Mouse (Mus musculus) C2C12 (cell line): Measurements from ENCODE around the gene Ttc9c. TPM values are rescaled to one million over a fixed set of nuclear protein-coding genes. Genes with fewer than 3 reads are reported as not detected.
A peak's percentile ranks its signal among the peaks of the same experiment; 100 is the strongest.
"Not testable (repeated sequence)": the region's sequence is repeated elsewhere in the genome, so short reads cannot be mapped to it uniquely, and the experiment has no call there.

Experiments used
- H3K27me3 ChIP-seq: one replicate; pipeline ENCODE4 v1.6.1; 2011; ENCODE audit not compliant: control insufficient read depth, insufficient read depth, insufficient read length
- H3K36me3 ChIP-seq: one replicate; pipeline ENCODE4 v1.6.1; 2011; ENCODE audit not compliant: control insufficient read depth, insufficient read depth
- H3K4me3 ChIP-seq: one replicate; pipeline ENCODE4 v1.5.1; 2011; ENCODE audit warnings: mild to moderate bottlenecking, control low read depth; ENCODE audit not compliant: poor library complexity, insufficient read depth, severe bottlenecking
- H3K79me2 ChIP-seq: one replicate; pipeline ENCODE4 v1.6.1; 2011; ENCODE audit not compliant: control insufficient read depth, insufficient read depth
- H3K79me3 ChIP-seq: one replicate; pipeline ENCODE4 v1.6.1; 2011; ENCODE audit warnings: low read depth, control low read depth
- H3ac ChIP-seq: one replicate; pipeline ENCODE3; 2011; ENCODE audit warnings: low read depth; ENCODE audit not compliant: control insufficient read depth, insufficient read length
- CEBPB ChIP-seq: IDR thresholded peaks from one replicate; pipeline ENCODE4 v1.6.1; 2011; ENCODE audit warnings: low read depth, mild to moderate bottlenecking, control low read depth, moderate library complexity
- CTCF ChIP-seq: IDR thresholded peaks from one replicate; pipeline ENCODE4 v1.5.1; 2011; ENCODE audit not compliant: control insufficient read depth, insufficient read depth, insufficient read length
- FOSL1 ChIP-seq: IDR thresholded peaks from one replicate; pipeline ENCODE4 v1.8.0; 2011; ENCODE audit warnings: mild to moderate bottlenecking, low read length; ENCODE audit not compliant: poor library complexity, insufficient read depth, severe bottlenecking
- MAX ChIP-seq: IDR thresholded peaks from one replicate; pipeline ENCODE4 v1.6.1; 2011; ENCODE audit warnings: mild to moderate bottlenecking, control low read depth
- MYOD1 ChIP-seq: IDR thresholded peaks from one replicate; pipeline ENCODE4 v1.6.1; 2011; ENCODE audit warnings: low read depth; ENCODE audit not compliant: control insufficient read depth, insufficient read length
- MYOG ChIP-seq: IDR thresholded peaks from one replicate; pipeline ENCODE4 v1.6.1; 2011; ENCODE audit not compliant: control insufficient read depth, insufficient read length; ENCODE audit errors: extremely low read depth
- USF1 ChIP-seq: IDR thresholded peaks from one replicate; pipeline ENCODE4 v1.6.1; 2011; ENCODE audit warnings: low read depth, mild to moderate bottlenecking, control low read depth, moderate library complexity
- polyA plus RNA-seq: library from polyadenylated mRNA; unstranded; fragments of >200 nt; fragmentation: generic; extraction: Trizol; gene quantifications from one replicate; pipeline ENCODE4 v1.2.1, GENCODE M21; 2012; ENCODE audit warnings: missing spikeins

Ttc9c gene
- polyA plus RNA-seq, 1 experiment, result 17.7 TPM

GRCm38 (mm10) chr19:8839908-8840791 is 21.0 kb upstream of the Ttc9c start:
- Histone ChIP-seq H3K36me3 (peaks cover 58% of the 10 kb centered on the region), H3K79me3 (no peaks in the 10 kb centered on the region), H3ac (no peak overlapping the region), H3K79me2 (no peaks in the 10 kb centered on the region), H3K4me3 (no peak overlapping the region), H3K27me3 (no peaks in the 10 kb centered on the region)
- TF ChIP-seq MAX, result no peak
- no peak for TF ChIP-seq FOSL1

GRCm38 (mm10) chr19:8839103-8839907 is 20.2 kb upstream of the Ttc9c start, which contains the start of gene Gng3:
TSS of gene Gng3 (minus strand) at chr19:8839194.
- H3K4me3 ChIP-seq, result no peak within 1 kb of the TSS
- TF ChIP-seq MAX (no peak), MYOG (no peak), CTCF (no peak), CEBPB (no peak), USF1 (no peak), FOSL1 (no peak), MYOD1 (no peak)
- no peak within 1 kb of the TSS for H3ac ChIP-seq
- H3K79me3 ChIP-seq, result no peaks in the 10 kb centered on the region
- peaks cover 63% of the 10 kb centered on the region for H3K36me3 ChIP-seq
- no peaks in the 10 kb centered on the region for H3K27me3 ChIP-seq
- H3K79me2 ChIP-seq, result no peaks in the 10 kb centered on the region

- Histone ChIP-seq H3ac (no peak overlapping the region), H3K4me3 (peak overlapping the region; percentile 18), H3K79me2 (no peaks in the 10 kb centered on the region), H3K27me3 (no peaks in the 10 kb centered on the region), H3K36me3 (peaks cover 73% of the 10 kb centered on the region), H3K79me3 (no peaks in the 10 kb centered on the region)
- TF ChIP-seq CTCF (no peak), MYOG (no peak), MYOD1 (no peak), MAX (no peak), FOSL1 (no peak), USF1 (no peak), CEBPB (no peak)
Observed at GRCm38 (mm10) chr19:8838041-8838730, 19.1 kb upstream of the Ttc9c start.

- TF ChIP-seq MYOD1 (no peak), MYOG (no peak), FOSL1 (no peak), USF1 (no peak), CEBPB (no peak), CTCF (no peak), MAX (no peak)
- Histone ChIP-seq H3ac (peak within 1 kb of the TSS; percentile 67), H3K4me3 (peak within 1 kb of the TSS; percentile 18), H3K27me3 (no peaks in the 10 kb centered on the region), H3K79me2 (no peaks in the 10 kb centered on the region), H3K79me3 (no peaks in the 10 kb centered on the region), H3K36me3 (peaks cover 73% of the 10 kb centered on the region)
Observed at GRCm38 (mm10) chr19:8837251-8837791, 18.2 kb upstream of the Ttc9c start, which contains the start of gene Bscl2. TSS of gene Bscl2 (plus strand) at chr19:8837467.

GRCm38 (mm10) chr19:8836327-8836726 is 17.2 kb upstream of the Ttc9c start:
- H3K79me3 ChIP-seq, H3K4me3 ChIP-seq, H3K79me2 ChIP-seq, H3ac ChIP-seq, H3K27me3 ChIP-seq: not testable (repeated sequence)
- H3K36me3 ChIP-seq, result peaks cover 77% of the 10 kb centered on the region
